Mouse (Mus musculus) adrenal gland, postnatal 4 days (tissue): ENCODE data around the gene Wdr66. TPM values are rescaled to one million over a fixed set of nuclear protein-coding genes. Genes with fewer than 3 reads are reported as not detected.

ENCODE experiments used
- DNase-seq, 2 experiments: peaks; one replicate each; pipeline ENCODE4 v3.0.0; 2021 to 2022; ENCODE audit warnings: low spot score in 2 of 2, mixed read lengths in 2 of 2
- total RNA-seq, 2 experiments: library from RNA; stranded (reverse); gene quantifications; 2 replicates each; pipeline ENCODE4 v1.2.3; 2021

The Wdr66 gene
- total RNA-seq, 2 experiments from 2014 or later: 0.68 to 1.0 TPM

DNA sequence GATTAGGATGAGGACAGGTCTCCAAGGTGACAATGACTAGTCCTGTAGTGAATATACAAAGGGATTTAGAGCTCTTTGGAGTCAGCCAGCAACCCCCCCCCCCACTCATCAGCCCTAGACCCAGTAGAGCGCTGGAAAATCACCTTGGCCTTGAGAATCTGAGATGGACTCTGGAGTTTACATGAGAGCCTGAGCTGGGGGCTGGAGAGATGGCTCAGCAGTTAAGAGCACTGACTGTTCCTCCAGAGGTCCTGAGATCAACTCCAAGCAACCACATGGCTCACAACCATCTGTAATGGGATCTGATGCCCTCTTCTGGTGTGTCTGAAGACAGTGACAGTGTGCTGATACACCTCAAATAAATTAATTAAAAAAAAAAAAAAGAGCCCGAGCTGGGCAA is 96.1 kb downstream of the Wdr66 start:
- DNase-seq: no peak

DNA sequence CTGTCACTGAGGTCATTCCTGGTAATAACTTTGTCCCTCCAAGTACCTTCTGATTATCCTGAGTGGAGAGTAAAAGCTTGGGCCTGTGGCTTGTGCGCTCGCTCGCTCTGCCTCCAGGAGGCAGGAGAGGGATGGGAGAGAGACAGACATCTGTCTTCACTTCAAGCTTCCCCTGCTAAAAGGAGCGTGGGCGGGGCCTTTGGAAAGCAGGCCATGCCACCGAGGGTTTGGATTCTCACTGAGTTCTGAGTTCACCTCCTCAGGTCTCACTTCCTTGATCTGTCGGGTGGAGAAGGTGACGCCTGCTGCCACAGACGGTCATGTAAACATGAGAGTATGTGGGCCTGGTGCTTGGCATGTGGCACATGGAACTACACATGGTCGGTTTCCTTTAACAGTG is 98.5 kb downstream of the Wdr66 start:
- DNase-seq: no peak

DNA sequence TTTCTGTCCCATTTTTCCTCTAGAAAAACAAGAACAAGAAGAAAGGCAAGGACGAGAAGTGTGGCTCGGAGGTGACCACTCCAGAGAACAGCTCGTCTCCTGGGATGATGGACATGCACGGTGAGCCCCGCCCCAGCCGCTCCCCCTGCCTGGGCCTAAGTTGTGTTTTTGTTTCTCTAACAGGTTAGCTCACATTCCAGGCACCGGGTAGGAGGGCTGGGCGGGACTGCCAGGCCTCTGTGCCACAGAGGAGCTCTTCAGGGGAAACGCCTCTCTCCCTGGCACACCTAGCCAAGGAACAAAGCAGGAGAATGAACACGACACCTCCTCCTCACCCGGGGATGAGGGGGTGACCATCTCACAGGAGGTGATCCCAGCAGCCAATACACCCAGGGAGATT is 104.0 kb downstream of the Wdr66 start:
- no peak for DNase-seq

DNA sequence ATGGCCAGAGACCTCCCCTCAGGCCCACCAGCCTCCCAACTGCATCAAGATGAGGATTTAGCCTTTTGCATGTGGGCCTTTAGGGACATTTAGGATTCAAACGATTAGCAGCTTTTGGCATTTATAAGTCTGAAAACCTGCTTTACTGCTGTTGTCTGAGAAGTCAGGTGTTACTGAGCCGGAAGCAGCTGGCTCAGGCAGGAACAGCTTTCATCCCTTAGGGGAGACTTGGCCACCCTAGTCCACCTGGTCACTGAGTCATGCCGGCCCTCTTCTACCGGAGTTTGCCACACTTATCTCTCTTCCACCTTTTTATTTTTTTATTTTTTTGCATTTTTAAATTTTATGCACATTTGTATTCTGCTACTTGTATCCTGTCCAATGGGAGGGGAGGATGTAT is 105.4 kb downstream of the Wdr66 start:
- DNase-seq: no peak

DNA sequence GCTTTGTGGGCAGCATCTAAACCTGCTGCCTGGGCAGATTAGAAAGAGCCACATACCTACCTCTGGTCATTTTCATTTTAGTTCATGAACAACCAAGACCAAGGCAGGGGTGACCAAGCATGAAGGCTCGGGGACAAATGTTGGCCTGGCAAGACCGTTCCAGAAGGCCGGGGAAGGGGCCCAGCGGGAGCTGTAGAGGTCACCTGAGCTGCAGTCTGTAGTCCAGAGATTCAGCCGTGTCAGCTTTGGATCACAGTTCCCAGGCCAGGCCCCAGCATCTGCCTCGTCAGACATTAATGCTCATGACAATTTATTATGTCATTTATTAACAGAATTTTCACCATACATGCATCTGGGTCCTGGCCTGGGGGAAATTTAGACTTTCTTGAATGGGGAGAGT is 107.5 kb downstream of the Wdr66 start:
- no peak for DNase-seq

DNA sequence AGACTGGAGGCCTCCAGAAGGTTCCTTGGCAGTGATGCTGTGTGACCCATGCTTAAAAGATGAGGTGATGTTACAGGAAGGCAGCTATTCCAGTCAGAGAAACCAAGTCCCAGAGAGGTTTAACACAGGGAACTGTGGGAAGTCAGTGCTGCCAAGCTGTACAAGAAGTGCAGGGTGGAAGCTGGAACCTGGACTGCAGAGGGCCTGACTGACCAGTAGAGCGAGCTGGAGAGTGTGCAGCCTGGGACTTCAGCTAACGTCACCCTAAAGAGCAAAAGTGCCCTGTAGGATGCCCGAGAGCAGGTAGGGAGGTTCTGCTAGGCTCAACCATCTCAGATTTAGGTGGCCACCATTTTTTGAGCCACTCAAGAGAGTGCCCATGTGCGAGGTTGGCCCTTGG is 111.0 kb downstream of the Wdr66 start:
- no peak for DNase-seq

DNA sequence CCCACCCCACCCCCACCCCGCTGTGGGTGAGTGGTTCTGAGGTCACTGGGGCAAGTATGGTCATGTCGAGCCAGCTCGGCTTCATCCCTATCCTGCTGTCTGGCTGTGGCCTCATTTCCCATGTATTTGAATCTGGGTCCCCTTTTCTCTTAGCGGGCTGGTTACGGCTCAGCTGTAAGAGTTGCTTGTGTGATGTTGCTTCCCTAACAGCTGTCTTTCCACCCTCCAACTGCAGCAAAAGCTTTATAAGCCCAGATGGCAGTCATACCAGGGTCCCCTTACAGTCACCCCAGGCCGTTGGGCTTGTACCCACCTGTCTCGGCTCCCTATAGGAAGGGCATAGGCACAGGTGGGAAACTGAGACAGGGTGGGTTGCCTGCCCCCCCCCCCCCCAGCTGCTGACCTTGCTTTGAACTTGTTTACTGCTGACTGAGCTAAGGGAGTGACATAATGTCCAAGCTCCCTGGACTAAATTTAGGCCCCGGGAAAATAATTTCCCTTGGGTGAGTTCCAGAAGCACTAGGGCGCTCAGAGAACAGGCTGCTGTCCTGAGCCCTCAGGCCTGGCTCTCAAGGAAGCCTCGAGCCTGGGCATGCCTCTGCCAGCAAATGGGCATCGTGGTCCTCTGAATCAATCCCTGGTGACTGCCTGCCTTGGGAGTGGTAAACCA is 112.5 kb downstream of the Wdr66 start:
- DNase-seq: no peak

DNA sequence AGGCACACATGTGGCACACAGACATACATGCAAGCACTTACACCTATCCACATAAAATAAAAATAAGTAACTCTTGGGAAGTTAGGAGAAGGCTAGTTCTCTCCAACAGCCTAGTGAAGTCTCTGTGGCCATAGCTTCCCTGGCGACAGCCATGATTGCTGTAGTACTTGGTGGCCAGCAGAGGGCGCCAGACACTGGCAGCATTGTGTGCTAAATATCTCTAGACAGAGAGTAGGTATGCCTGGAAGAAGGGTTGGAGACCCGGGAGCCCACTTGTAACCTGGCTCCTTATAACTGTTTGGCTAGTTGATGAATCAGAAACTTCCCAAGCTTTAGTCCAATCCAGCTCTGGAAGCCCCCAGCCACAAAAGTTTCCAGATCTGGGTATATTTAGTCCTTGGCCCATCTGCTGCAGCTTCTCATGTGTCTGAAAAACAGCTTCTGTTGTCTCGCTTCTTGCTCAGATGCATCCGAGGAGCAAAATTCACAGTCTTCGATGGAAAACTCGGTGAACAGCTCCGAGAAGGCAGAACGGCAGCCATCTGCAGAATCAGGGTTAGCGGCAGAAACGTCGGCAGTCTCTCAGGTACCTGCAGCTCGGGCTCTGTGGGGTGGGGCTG is 117.1 kb downstream of the Wdr66 start:
- DNase-seq: no peak

DNA sequence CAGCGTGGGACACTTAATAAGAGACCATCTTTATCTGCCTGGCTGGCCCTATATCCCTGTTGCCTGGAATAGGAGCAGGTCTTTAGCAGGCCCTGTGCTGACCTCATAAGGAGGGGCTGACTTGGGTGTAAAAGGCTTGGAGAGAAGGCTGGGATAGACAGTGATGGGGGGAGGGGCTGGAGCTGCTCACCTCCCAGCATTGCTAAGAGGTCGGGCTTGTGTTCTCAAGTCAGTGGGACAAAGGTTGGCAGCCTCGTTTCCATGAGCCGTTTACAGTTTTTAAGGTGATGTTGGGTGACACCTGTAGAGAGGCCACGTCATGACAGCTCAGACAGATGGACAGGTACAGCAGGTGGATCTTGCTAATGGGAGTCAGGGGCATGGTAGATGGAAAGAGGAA is 118.1 kb downstream of the Wdr66 start:
- no peak for DNase-seq

DNA sequence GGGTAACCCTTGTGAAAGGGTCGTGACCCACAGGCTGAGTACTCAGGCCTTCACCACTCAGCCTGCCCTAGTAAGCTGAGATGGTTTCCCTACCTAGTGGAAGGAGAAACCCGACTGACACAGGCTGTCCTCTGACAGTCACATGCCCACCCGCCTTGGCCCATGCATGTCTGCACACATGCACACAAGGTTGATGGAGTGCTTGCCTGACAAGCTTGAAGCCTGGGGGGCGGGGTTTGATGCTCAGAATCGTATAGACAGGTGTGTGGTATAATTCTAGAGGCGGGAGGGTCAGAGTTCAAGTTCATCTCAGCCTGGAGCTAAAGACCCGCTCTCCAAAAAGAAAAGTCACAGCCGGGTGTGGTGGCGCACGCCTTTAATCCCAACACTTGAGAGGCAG is 123.4 kb downstream of the Wdr66 start:
- DNase-seq: no peak

DNA sequence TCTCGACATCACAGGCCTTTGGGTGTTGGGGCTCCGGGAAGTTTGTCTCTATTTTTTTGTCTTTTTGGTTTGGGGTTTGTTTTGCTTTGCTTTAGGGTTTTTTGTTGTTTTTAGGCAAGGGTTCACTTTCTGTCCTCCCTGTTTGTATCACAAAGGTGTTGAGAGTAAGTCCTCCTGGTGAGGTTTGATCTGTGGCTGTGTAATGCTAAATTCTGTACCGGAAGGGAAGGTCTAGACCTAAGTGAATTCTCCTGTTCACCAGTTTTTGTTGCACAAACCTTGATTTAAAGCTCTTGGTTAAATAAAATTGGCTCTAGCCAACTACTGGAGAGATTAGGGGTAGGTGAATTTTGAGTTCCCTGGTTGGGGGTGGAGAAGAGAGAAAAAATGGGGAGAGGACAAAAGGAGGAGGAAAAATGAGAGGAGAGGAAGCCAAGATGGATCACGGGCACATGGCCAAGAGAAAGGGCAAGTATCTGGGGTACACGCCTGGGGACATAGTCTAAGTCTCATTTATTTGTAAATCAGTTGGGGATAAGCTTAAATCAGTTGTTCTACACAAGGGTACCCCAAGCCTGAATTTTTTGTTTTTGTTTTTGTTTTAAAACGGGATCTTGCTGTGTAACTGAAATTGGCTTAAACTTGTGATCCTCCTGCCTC is 124.0 kb downstream of the Wdr66 start:
- no peak for DNase-seq

DNA sequence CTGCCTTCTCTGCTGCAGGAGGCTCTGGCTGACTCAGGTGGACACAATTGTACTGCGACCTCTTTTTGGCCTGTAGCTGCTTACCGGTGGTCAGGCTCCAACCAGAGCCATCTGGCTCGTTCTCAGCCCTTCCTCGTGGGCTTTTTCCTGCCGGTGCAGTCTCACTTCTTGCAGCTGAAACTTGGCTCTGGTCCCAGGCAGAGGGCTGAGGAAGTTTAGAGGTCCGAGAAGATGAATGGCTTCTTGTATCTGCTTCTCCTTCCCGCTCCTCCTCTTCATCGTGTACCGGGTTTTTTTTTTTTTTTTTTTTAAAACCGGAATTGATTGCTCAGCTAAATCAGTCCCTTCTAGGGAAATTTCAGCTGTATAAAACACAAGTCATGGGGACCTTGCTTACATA is 124.7 kb downstream of the Wdr66 start:
- DNase-seq: peak in 1 of 2 experiments; percentile 46

Other genes starting within 250 kb of the Wdr66 start
- 10 to 100 TPM; 12.6 to 14.1 TPM for gene Orai1, start 237.0 kb upstream of the Wdr66 start, total RNA-seq
- gene Morn3, start 205.1 kb upstream of the Wdr66 start, total RNA-seq: not detected
- 10 to 100 TPM; 11.4 to 12.2 TPM for gene Tmem120b, start 183.7 kb upstream of the Wdr66 start, total RNA-seq
- 1 to 10 TPM; 1.8 TPM for gene Rhof, start 119.4 kb upstream of the Wdr66 start, total RNA-seq
- gene Setd1b, start 109.9 kb upstream of the Wdr66 start, total RNA-seq: 10 to 100 TPM; 36.8 to 37.2 TPM
- 10 to 100 TPM; 36.0 to 36.5 TPM for gene Psmd9, start 82.7 kb upstream of the Wdr66 start, total RNA-seq
- gene Hpd, start 69.4 kb upstream of the Wdr66 start, total RNA-seq: 10 to 100 TPM in 1 of 2 experiments, 1 to 10 TPM in 1; 2.2 to 48.2 TPM
- 10 to 100 TPM; 21.8 to 29.2 TPM for gene Bcl7a, start 91.7 kb downstream of the Wdr66 start, total RNA-seq
- gene Mlxip, start 142.7 kb downstream of the Wdr66 start, total RNA-seq: 10 to 100 TPM; 30.2 to 35.1 TPM
- not detected for gene Lrrc43, start 237.2 kb downstream of the Wdr66 start, total RNA-seq
- gene Il31, start 237.4 kb downstream of the Wdr66 start, total RNA-seq: not detected